Mouse (Mus musculus) heart, postnatal 10 days (tissue): ENCODE results near the gene Snapc4. TPM values are rescaled to one million over a fixed set of nuclear protein-coding genes. Genes with fewer than 3 reads are reported as not detected.
"Not testable (repeated sequence)": the region's sequence is repeated elsewhere in the genome, so short reads cannot be mapped to it uniquely, and the experiment has no call there.

Source experiments
- DNase-seq, 2 experiments: peaks; one replicate each; pipeline ENCODE4 v3.0.0; 2021
- intact Hi-C: fragments of 180-260 bp; cut with DNase I; formaldehyde crosslinking; loops from one replicate; pipeline ENCODE4 v1.15.1; 2025
- total RNA-seq, 2 experiments: library from RNA; stranded (reverse); gene quantifications; 2 replicates each; pipeline ENCODE4 v1.2.3; 2021

Gene Snapc4
- total RNA-seq, 2 experiments from 2014 or later, result 13.0 to 15.5 TPM

DNA sequence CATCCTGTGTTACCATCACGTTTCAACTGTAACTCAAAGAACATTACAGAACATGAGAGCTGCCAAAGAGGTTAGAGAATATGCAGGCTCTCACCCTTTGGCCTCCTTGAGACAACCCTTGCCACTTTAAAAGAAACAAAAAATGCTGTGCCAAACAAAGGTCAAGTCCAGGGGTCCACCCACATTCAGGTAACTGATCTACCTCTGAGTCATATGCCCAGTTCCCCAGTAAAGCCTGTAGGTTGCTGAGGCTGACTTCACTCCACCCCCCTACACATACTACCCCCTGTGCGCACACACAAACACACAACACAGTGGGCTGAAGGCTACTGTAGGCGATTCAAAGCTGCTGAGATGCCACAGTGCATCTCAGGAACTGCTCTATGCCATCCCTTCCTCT lies 7.3 kb upstream of the Snapc4 start:
- intact Hi-C loops, result no loop called here
- DNase-seq, result no peak

- DNase-seq, intact Hi-C loops: not testable (repeated sequence)
These were observed 418 bp upstream of the Snapc4 start for GRCm38 (mm10) chr2:26380871-26381270.

DNA sequence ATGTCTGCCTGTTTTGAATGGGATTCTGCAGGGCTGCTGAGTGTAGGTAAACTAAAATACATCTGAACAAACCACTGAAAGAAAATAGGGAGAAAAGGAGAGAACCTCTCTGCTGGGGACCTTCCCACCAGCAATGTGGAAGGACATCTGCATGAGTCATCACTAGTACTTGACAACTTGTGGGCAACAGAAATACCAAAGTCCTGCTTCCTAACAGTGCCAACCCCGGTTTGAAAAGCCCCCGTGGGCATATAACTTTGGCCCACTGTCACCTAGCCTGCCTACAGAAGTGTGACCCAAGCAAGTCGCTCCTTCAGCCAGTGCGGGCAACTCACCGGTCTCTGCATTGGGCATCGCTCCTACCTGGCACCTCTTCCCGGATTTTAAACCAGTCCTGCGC lies 8.1 kb downstream of the Snapc4 start:
- intact Hi-C loops, result no loop called here
- DNase-seq, result no peak

GRCm38 (mm10) chr2:26368572-26368971 lies 11.9 kb downstream of the Snapc4 start:
- intact Hi-C loops, result no loop called here
- DNase-seq, result peak; percentile 78 to 83

- no peak for DNase-seq
- intact Hi-C loops, result no loop called here
These were observed 12.5 kb downstream of the Snapc4 start for GRCm38 (mm10) chr2:26367911-26368310.

- intact Hi-C loops, result no loop called here
- DNase-seq, result peak; percentile 86 to 88
These were observed 15.6 kb downstream of the Snapc4 start for GRCm38 (mm10) chr2:26364738-26365465.

GRCm38 (mm10) chr2:26363481-26363880 lies 17.0 kb downstream of the Snapc4 start:
- intact Hi-C loops, result no loop called here
- no peak for DNase-seq

GRCm38 (mm10) chr2:26362991-26363390 lies 17.5 kb downstream of the Snapc4 start:
- DNase-seq, result no peak
- intact Hi-C loops, result no loop called here

GRCm38 (mm10) chr2:26360772-26361171 lies 19.7 kb downstream of the Snapc4 start, which contains the start of gene Card9:
TSS of gene Card9 (minus strand) at chr2:26360918.
- intact Hi-C loops, result no loop called here
- peak in 1 of 2 experiments; percentile 25 for DNase-seq

DNA sequence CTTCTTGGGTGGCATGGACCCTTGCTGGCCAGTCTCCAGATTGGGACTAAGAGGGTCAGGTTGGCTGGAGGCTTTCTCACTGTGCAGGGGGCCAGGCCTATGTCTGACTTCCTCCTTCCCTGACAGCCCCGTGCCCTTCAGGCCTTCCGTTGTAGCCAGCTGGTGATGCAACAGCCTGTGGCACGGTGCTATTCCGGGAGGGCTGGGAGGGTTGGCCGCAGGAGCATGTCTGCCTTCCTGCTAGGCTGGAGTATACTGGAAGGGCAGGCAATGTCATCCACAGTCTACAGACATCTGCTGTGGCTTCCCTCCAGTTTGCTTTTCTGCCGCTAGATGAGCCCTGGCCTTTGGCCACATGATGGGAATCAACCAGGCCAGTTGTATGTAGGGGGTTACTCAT lies 20.5 kb downstream of the Snapc4 start:
- DNase-seq, result peak in 1 of 2 experiments; percentile 72
- intact Hi-C loops, result no loop called here

GRCm38 (mm10) chr2:26358667-26359320 lies 21.7 kb downstream of the Snapc4 start:
- peak in 1 of 2 experiments; percentile 11 for DNase-seq
- intact Hi-C loops, result no loop called here

DNA sequence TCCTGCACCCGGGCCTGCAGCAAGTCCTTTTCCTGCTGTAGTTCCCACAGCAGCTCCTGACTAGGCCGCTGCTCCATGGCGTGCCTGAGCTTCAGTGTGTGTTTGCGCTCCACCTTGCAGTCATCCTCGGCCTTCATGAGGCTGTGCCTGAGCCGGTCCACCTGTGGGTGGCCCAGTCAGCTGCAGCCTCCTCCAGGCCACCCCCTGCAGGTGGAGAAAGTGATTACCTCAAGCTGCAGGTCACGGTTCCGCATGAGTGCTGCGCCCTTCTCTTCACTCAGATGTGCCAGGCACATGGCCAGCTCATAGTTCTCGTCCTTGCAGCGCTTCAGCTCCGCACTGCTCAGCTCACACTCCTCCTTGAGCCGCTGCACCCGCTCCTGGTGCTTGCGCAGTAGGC lies 23.0 kb downstream of the Snapc4 start:
- peak in 1 of 2 experiments; percentile 14 for DNase-seq
- intact Hi-C loops, result no loop called here

DNA sequence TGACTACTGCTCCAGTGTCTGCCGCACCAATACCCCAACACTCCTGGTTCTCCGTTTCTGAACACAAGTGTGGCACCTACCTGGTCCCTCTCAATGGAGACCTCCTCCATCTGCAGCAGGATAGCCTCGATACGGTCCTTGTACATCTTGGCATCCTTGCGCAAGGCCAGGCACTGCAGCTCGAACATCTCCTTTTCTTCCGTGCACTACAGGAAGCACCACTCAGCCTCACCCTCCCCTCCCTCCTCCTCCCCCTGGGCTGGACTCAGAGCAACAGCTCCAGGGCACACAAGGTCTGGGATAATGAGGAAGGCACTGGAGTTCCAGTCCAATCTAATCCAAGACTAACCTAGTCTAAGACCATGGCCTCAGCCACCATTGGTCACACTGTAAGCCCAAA lies 23.8 kb downstream of the Snapc4 start:
- peak in 1 of 2 experiments; percentile 6 for DNase-seq
- intact Hi-C loops, result no loop called here

DNA sequence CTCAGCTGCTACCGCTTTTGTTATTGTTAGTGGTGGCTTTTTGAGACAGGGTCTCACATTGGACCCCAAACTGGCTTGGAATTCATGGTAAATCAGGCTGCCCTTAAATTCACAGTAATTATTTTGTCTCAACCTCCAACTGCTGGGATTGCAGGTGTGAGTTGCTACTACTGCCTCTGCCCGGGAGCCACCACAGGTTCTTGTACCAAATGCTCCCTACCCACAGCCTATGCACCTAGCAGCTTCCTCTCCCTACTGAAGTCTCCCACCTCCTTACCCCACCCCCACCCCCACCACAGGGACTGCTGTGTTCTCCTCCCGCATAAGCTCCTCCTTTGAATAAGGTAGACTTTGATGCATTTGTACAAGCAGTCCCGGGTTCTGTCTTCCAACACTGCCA lies 24.2 kb downstream of the Snapc4 start:
- intact Hi-C loops, result no loop called here
- DNase-seq, result no peak

GRCm38 (mm10) chr2:26354401-26354800 lies 26.1 kb downstream of the Snapc4 start:
- intact Hi-C loops, result loop anchor here (5.0 kb wide), 1 partner anchor 37 kb away; the partner anchor contains the start of gene Gpsm1
- DNase-seq, result no peak

DNA sequence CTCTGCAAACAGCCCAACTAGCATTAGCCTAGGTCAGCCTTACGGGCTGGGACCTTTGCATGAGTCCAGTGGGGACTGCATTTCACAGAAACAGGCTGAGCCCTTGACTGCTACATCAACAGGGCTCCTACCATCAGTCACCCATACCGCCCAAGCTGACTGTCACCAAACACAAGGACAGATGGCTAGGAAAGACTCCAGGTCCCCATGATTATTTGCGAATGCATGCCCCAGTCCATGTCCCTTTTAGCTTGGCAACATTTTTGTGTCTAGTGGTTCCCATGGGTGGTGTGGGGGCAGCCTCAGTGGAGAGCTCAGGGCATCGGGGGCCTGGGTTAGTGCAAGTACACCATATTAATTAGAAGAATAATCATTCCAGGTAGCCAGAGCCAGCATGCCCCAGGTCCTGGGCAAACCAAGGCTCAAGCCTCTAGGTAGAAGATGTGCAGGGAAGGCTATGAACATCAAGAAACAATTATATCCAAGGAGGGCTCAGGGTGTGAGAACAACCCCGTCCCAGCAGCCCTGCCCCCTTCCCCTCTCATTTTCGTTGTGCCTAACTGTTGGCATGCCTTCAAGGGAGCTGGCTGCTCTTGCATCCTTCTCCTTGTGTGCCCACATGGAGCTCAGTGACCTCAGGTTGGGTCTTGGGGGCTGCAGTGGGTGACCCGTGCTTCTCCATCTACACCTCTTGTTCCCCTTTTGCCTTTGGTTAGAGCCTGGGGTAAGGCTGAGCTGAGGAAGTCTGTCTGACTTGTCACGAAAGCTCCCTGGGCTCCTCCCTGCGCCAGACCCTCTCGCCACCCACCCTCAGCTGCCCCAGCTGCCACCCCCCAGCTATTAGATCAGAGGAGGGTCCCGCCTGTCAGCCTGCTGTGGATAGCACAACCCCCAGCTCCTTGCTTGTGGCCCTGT lies 27.1 kb downstream of the Snapc4 start:
- intact Hi-C loops, result loop anchor here (2.0 to 5.0 kb wide), 3 partner anchors 36 to 55 kb away; partner anchors contain the start of genes Gpsm1 and Inpp5e
- no peak for DNase-seq

DNA sequence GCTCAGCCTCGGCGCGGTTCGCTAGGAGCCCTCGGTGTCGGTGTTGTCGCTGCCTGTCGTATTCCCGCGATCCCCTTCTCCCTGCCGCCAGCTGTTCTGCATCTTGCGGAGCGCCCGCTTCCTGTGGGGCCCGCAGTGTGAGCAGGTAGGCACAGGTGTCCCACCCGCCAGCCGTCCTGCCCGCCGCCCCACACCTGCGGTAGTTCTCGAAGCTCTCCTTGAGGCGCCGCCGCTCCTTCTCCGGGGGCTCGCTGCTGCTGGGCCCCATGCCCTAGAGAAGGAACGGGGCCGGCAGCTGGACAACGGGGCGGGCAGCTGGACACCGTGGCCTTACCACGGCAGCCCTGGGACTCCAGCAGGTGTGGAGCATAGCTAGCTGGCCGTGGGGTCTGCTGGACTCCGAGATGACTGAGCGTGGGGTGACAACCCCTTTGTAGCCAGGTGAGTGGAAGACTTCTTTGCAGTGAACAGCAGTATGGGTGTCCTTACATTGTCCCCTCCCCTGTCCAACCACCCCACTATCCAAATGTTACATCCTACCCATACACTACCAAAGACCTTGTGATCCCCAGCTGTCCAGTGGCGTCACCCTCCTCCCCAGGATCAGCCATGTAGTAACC lies 28.1 kb downstream of the Snapc4 start:
- no peak for DNase-seq
- intact Hi-C loops, result loop anchor here (1.0 to 5.0 kb wide), 4 partner anchors 27 to 56 kb away; partner anchors contain the start of genes Gpsm1 and Inpp5e

- DNase-seq, result peak; percentile 95 to 96
- intact Hi-C loops, result loop anchor here (1.0 to 5.0 kb wide), 4 partner anchors 26 to 57 kb away; partner anchors contain the start of genes Gpsm1 and Inpp5e
These were observed 28.8 kb downstream of the Snapc4 start, which contains the start of gene Dnlz for GRCm38 (mm10) chr2:26351358-26352290. TSS of gene Dnlz (minus strand) at chr2:26352110.

DNA sequence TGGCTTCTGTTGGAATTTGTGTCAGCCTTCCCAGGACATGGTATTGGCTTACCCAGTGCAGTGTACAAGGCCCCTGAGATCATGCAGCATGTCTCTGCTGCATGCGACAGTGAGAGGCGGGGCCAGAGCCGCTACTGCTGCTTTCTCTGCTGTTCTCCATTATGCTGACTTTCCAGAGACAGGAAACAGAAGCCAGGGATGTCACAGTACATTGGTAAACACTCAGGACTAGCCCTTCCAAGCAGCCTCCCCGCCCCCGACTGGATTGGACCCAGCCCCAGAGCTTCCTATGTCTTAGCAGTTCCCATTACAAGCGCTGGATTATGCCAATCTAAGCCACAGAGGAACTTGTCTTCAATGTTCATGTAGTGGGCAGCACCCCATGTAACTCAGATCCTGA lies 32.2 kb downstream of the Snapc4 start:
- intact Hi-C loops, result no loop called here
- DNase-seq, result no peak
